Mouse (Mus musculus): ENCODE results near the gene Aaed1. TPM values are rescaled to one million over a fixed set of nuclear protein-coding genes. Genes with fewer than 3 reads are reported as not detected.

Gene Aaed1
- total RNA-seq, 1 experiment from 2014 or later = 64.6 TPM

DNA sequence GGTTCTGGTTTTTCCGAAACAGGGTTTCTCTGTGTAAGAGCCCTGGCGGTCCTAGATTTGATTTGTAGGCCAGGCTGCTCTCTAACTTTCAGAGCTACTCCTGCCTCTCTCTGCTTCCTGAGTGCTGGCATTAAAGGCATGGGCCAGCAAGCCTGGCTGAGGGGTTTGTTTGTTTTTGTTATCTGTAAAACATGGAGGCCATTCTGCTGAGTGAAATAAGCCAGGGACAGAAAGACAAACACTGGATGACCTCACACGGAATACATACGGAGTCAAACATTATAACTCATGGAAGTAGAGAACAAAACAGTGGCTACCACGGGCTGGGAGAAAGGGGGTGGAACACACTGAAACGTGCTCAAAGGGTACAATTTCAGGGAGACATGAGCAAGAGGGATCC lies 1.9 kb downstream of the Aaed1 start:
- no peak for ATAC-seq (ENCODE audit: extremely low read depth, insufficient number of reproducible peaks, low FRiP score, poor library complexity, severe bottlenecking)

DNA sequence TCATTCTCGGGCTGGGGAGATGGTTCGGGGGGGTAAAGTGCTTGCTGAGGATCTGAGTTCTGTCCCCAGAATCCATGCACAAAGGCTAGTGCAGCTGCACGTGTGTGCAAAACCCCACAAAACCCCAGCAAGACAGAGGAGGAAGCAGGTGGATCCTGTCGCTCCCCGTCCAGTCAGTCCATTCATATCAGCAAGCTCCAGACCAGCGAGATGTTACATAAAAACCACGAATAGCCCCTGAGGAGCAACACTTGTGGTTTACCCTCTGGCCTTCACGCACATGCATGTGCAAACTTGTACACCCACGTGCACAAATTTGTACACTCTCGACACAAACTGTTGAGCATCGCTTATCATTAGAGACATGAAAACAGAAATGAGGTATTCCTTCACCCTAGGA lies 2.7 kb downstream of the Aaed1 start:
- ATAC-seq (ENCODE audit: extremely low read depth, insufficient number of reproducible peaks, low FRiP score, poor library complexity, severe bottlenecking) = no peak

DNA sequence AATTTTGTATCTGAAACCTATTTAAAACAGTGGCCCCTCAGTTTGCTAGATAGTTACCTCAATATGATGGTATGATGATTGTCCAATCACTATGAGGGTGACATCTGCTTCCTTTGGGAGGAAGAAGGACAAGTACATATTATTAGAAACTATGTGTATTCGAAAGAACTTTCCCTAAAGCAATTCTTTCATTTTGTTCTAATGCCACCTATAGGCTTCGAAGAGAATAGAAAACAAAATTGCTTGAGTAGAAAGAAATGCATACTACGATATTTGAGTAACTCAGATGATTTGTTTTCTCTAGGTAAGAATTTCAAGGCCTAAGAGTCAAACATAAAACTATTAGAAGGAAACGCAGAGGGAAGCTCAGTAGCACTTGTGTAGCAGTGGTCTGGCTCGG lies 3.5 kb downstream of the Aaed1 start:
- ATAC-seq (ENCODE audit: extremely low read depth, insufficient number of reproducible peaks, low FRiP score, poor library complexity, severe bottlenecking) = no peak

DNA sequence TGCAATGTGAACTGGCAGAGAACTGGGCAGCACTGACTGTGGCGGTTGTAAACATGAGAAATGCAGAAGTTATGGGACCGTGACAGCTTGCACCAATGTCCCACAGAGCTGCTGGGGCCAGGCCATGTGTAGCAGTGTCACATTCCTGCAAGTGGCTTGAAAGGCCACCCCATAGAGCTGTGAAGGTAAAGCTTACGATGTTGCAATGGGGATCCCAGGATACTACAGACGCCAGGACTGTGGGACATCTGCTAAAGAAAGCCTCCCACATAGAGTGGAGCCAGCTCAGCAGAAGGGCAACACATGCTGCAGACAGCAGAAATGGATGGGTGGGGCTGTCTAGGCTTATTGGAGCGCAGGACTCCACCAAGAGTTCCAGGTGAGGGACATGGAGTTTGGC lies 5.0 kb downstream of the Aaed1 start:
- ATAC-seq (ENCODE audit: extremely low read depth, insufficient number of reproducible peaks, low FRiP score, poor library complexity, severe bottlenecking) = no peak

DNA sequence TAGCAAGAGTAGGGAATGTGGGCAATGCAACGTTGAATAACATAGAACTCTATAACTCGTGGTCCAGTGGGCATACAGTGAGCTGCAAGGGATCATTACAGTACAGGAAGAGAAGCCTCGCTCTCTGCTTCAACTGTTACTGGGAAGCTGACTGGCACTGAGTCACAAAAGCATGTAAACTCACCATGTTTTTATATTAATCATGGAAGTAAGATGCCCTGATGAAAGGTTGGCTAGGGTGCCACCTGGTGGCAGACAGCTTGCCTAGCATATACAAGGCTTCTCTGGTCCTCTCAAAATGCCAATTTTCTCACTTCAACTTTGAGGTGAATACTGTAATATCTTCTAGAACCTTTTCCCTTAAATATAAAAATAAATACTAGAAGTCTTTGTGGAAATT lies 6.4 kb downstream of the Aaed1 start:
- ATAC-seq (ENCODE audit: extremely low read depth, insufficient number of reproducible peaks, low FRiP score, poor library complexity, severe bottlenecking) = peak; percentile 72; the same call in 1 of the 2 replicates

DNA sequence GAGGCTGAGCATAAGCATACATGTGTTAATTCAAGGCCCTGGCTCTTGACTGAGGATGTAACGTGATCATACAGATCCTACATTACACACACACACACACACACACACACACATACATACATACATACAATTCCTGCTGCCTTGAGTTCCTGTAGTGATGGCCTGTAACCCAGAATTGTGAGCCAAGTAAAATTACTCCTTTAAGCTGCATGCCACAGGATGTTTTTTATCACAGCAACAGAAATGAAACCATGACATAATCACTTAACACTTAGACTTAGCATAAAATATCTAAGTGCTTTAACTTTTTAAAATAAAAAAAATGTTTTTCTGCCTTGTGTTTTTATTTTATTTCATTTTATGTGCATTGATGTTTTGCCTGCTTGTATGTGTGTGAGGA lies 13.4 kb downstream of the Aaed1 start:
- no peak for ATAC-seq (ENCODE audit: extremely low read depth, insufficient number of reproducible peaks, low FRiP score, poor library complexity, severe bottlenecking)

DNA sequence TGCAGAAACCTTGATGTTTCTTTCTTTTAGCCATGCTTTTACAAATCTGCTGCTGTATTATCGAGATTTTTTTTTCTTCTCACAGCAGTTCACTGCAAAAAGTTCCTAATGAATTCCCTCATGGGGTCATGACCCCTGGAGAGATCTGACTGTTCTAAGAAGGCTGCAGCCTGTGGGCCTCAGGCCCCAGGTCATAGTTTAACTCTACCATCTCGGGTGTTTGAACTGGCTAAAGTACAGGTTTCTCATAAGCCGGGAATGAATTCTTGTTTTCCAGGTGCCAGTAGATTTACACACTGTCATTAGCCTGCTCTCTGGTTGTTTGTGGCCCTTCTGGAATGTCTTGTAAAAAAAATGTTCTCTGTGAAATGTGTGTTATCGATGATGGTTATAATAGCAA lies 25.7 kb downstream of the Aaed1 start:
- no peak for ATAC-seq (ENCODE audit: extremely low read depth, insufficient number of reproducible peaks, low FRiP score, poor library complexity, severe bottlenecking)

DNA sequence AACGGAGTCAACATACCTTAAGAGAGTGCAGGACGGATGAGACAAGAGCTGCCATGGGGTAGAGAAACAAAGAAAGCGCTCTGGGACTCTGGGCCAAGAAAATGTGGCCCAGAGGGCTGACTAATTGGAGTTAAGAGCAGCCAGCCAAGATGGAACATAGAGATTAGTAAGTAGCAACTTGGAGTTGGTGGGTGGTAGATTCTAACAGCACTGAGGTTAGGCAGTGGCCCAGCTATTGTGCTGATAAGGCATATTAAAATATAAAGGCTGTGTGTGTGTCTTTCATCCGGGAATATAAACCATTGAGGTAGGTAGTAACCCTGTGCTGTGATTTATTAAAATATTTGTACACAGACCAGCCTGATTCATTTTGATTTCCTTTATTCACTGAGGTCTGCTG lies 26.2 kb downstream of the Aaed1 start:
- ATAC-seq (ENCODE audit: extremely low read depth, insufficient number of reproducible peaks, low FRiP score, poor library complexity, severe bottlenecking) = no peak

DNA sequence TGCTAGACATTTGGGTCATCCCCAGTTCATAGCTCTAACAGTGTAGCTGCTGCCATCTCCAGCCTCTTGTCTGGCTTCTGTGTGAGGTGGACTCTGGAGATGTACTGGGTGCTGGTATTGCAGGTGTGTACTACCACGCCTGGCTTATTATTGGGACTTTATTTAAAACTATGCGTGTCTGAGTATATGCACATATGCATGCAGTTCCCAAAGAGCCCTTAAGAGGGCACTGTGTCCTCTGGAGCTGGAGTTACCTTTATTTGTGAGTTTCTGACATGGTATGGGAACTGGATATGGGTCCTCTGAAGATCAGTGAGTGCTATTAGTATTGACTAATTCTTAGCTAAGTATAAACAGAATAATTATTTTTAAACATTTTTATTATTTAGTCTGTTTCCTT lies 27.8 kb downstream of the Aaed1 start:
- ATAC-seq (ENCODE audit: extremely low read depth, insufficient number of reproducible peaks, low FRiP score, poor library complexity, severe bottlenecking) = no peak

DNA sequence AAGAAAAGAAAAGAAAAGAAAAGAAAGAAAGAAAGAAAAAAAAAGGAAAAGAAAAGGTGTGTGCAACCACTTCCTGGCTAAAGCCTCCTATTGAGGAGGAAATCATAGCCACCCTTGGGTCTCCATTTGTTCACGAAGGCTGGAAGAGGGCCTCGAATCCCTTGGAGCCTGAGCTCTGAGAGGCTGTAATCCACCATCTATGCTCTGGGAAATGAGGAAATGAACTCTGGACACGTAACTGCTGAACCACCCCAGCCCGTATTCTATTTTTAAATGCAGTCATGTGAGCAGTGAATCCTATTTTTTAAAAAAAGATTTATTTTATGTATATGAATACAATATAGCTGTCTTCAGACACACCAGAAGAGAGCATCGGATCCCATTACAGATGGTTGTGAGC lies 31.6 kb downstream of the Aaed1 start:
- no peak for ATAC-seq (ENCODE audit: extremely low read depth, insufficient number of reproducible peaks, low FRiP score, poor library complexity, severe bottlenecking)

DNA sequence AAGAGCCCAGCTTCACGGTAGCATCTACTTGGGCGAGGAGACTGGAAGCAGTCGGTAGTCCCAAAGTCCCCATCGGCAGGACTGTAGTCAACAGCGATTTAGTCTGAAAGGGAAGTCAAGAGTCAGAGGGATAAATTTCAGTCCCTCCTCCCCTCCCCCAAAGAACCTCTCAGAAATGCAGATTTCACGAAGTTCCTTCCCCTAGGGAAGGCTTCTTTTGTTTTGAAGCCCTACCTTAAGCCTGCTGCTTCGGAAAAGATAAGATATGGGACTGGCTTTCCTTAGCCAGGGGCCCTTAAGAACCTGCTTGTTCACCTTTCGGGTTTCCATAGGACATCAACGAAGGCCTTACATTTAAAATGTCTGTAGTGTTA lies 36.8 kb downstream of the Aaed1 start:
- no peak for ATAC-seq (ENCODE audit: extremely low read depth, insufficient number of reproducible peaks, low FRiP score, poor library complexity, severe bottlenecking)

DNA sequence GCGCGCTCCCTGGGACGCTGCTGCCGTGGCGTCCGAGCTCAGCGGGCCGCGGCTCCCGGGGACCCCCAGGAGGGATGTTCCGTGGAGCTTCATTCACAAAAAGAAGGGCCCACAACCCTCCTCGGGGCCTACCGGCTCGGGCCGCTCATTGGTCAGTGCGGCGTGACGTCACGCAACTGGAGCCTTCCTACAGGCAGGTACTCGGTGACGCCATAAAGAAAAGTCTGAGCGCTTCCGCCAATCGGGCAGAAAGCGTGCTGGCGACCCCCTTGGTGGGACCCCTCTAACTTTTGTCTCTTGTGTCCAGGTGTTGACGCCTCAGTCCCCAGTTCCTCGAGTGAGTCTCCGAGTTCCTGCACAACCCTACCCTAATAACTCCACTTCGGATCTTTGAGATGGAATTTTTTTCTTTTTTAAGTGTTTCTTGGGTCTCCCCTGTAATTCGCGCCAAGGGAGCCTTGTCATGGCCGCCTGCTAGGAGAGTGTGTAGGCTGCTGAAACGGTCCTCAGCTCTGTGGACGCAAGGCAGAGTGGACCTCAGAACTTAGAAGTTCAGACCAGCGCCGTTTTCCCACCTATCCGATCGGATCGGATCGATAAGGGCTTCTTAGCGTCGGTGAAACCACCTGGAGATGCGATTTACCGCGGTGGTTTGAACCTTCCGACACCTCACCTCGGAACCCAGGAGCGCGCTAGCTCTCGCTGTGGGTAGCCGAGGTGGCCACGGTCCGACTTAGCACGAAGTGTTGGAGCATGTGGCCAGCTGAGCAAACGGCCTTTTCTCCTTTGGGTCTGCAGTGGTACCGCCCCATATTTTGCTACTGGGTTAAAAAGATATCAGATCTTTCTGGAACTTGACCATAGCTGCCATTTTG lies 37.4 kb downstream of the Aaed1 start, which contains the start of gene Cdc14b:
TSS of gene Cdc14b (minus strand) at position 412 of the 875 bp plus-strand sequence.
- ATAC-seq (ENCODE audit: extremely low read depth, insufficient number of reproducible peaks, low FRiP score, poor library complexity, severe bottlenecking) = peak; percentile 61

DNA sequence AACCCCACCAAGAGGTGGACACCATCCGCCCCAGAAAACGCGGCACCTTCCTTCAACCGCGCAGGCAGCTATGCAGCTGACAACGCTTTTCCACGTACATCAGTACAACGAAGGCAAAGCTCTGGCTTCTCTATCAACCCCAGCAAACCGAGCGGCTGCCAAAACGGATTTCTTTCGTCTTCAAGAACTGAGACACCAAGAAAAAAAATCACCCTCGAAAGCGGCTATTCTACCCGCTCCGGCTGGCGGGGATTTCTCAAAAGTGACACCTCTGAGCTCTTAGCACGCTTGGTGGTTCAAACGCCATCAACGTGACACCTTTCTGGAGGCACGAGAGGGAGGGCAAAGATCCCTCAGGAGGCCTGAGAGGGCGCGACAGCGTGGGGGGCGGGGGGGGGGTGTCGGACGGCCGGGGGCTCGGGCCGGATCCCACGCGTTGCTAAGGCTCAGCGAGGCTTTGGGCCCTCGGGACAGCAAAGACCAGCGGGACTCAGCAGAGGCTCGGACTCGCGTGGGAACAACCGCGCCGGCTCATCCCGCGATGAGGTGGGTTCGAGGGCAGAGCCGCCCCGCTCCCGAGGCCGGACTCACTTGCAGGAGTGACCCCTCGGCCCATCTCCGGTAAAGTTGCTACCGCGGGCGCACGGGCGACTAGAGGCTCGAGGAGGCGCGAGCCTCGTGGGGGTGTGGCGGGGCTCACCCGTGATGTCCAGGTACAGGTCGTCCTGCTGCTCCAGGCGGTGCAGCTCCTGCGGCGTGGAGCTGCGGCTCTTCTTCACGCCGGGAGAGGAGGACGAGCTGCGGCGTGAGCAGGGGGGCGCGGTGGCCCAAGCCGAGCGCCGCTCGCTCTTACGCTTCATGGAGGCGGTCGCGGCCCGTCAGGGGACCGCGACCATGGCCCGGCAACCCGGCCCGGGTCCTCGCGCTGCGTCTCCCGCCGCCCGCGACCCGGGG lies 38.3 kb downstream of the Aaed1 start:
- ATAC-seq (ENCODE audit: extremely low read depth, insufficient number of reproducible peaks, low FRiP score, poor library complexity, severe bottlenecking) = no peak

DNA sequence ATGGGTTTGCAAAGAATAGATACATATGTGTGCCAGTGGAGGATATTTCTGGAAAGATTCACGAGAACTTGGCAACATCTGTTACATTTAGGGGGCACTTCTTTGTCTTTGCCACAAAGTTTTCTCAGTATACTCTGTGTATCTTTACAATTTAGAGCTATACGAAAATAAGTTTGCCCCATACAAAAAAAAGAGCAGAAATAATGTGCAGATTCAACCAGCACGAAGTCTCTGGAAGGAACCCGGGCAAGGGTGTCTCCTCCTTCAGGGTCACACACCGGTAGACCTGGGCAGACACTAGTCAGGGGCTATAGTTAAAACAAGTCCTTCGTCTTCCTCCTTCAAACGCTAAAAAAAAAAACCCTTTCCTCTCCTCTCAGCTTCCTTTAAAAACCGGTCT lies 39.2 kb downstream of the Aaed1 start:
- no peak for ATAC-seq (ENCODE audit: extremely low read depth, insufficient number of reproducible peaks, low FRiP score, poor library complexity, severe bottlenecking)

DNA sequence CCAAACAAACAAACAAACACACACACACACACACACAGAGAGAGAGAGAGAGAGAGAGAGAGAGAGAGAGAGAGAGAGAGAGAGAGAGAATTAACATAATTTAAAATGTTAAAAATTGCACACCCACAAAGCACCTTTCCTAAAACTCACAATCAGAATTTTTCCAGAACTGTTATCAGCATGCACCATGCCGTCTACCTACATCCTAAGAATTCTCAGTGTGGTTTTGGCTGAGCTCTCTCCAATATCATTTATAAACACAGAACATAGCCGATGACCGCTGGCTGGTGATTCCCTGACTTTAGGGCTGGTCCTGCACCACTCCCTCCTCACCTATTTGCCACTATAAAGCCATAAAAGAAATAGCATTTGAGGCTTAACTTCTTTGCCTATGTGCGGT lies 44.1 kb downstream of the Aaed1 start:
- no peak for ATAC-seq (ENCODE audit: extremely low read depth, insufficient number of reproducible peaks, low FRiP score, poor library complexity, severe bottlenecking)

DNA sequence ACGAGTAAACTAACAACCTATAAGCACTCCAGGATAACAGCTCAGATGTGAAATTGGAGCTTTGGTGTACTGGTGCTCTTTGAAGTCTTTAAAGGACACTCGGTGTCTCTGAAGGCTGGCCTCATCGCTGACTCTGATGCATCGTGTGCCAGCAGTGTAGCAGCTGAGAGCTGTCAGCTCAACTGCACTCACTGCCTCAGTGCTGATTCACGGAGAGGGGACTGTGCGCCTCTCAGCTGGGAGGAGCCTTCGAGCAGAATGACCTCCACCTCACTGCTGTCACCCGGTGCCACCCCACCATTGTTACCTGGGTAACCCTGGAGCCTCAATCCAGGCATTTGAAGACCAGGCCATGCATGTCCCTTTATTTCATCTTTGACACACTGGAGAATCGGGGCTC lies 45.4 kb downstream of the Aaed1 start:
- no peak for ATAC-seq (ENCODE audit: extremely low read depth, insufficient number of reproducible peaks, low FRiP score, poor library complexity, severe bottlenecking)

DNA sequence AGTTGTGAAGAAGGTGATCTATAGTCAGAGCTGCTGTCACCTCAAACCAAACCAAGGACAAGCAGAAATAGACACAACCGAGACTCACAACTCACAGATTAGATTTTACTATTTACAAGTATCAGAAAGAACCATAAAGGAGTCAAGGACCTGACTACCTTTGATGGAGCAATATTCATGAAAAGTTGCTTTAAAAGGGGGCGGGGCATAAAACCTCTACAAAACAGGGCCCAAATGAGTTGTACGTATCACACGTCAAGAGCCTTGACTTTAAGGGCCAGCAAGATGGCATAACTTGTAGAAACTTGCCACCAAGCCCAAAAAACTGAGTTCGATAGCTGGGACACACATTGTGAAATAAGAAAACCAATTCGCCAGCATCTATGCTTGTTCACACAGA lies 47.9 kb downstream of the Aaed1 start:
- ATAC-seq (ENCODE audit: extremely low read depth, insufficient number of reproducible peaks, low FRiP score, poor library complexity, severe bottlenecking) = no peak

DNA sequence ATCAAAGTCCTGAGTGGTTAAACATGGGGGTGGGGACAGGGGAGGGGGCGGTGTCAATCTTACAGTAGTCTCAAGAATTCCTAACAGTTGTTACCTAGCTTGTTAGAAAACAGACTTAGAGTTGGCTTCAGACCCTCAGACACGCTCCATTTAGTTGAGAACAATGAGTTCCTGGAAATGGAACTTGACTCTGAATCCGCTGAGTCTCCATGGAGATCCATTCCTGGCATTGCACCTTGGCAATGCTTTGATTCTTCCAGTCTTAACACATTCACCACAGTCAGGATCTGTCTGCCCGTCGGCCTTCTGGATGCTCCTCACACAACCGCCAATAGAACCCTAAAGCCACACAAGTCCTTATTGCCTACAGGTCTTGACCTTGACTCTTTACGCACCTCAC lies 52.6 kb downstream of the Aaed1 start:
- ATAC-seq (ENCODE audit: extremely low read depth, insufficient number of reproducible peaks, low FRiP score, poor library complexity, severe bottlenecking) = no peak

DNA sequence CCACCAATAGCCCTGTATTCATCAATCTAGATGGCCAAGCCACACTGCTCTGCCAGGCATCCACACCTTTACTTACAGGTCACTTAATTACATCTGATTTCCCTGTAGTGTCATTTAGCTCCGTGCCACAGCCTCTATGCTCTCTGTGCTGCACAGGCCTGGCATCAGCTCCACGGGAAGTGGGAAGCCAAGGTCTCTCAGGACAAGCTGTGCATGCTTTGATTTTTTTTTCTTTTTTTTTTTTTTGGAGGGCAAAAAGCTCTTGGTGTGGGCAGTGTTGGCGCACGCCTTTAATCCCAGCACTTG lies 54.0 kb downstream of the Aaed1 start:
- ATAC-seq (ENCODE audit: extremely low read depth, insufficient number of reproducible peaks, low FRiP score, poor library complexity, severe bottlenecking) = no peak

DNA sequence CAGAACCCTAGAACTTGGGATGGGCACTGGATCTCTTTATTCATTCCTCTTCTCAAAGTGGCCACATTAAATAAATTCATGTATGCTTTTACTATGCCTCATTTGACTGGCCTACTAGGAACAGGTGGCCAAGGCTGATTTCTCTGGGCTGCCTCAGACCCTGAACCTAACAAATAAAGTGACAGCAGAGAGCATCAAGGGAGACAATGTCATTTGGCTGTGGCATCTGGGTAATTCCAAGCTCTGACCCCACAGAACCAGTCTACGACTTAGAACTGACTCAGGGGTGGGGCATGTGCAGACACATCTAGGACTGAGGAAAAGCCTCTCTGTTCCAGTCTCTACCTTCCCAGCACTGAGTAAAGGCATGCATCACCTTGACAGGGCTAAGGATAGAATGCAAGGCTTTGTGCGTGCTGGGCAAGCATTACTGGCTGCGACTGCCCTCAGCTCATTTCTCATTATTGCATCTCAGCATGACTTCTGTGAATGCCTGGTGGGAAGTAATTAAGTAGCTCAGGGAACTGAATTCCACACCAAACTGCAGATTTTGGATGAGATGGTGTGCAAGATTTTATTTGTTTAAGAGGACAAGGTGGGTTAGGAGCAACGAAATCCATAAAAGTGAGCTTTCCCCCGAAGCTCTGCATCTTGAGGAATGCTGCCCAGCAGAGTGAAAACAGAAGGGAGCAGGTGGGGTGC lies 54.5 kb downstream of the Aaed1 start:
- no peak for ATAC-seq (ENCODE audit: extremely low read depth, insufficient number of reproducible peaks, low FRiP score, poor library complexity, severe bottlenecking)

Data from neutrophil, adult 5-6 weeks (primary cell).